10 mouse cellular contexts compared by ENCODE assay signal in the genomic region with DNA sequence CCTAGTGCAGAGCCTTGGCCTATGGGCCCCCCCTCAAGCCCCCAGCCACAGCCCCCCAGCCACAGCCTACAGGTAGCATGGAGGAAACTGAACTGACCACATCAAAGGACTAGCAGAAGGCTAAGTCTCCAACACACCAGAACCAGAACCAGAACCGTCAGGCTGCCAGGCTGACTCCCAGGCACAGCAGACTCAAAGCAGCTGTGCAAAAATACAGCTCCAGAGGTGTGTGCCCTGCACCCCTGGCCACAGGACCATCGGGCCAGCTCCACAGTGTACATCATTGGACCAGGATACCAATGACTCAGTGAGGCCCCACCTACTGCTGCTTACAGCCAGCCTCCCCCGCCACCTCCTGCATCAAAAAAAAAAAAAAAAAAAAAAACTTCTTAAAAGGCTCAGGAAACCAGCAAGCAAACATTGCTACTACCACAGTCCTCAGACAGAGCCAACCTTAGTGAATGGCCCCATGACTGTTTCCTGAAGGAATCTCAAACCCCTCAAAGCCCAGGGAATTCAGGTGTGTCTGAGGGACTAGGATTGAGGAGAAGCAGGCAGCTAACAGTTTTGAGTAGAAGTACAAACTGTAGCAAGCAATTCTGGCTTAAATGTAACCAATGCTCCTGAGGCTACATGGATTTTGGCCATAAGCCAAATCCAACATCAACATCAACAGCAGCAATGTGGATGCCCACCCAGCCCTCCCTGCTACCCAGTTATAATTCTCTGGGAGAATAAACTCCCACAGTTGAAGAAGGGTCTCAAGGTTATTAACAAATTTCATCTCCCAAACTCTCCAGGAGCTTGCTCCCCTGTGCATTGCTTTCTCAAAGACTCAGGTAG. TPM values are rescaled to one million over a fixed set of nuclear protein-coding genes. Genes with fewer than 3 reads are reported as not detected.
DNase-seq lines count a peak whose midpoint lies in the region; ATAC-seq and TF ChIP-seq lines count a peak whose summit lies in the region.
"Had no signal": no experiment of that assay in that cellular context is flagged by ENCODE, and none has a peak within 500 bp of the region (broad histone marks: within the 10 kb centered on the region; RNA-seq: fewer than 3 reads in every experiment).

No protein-coding gene starts in this region.

- TF ChIP-seq EP300 in lung, postnatal 0 days (IDR thresholded peaks at IDR 0.05), result peak; percentile 41

- H3K9ac ChIP-seq in neural tube, embryonic 13.5 days, result no peak overlapping the region
- H3K9ac ChIP-seq in lung, postnatal 0 days (replicated peaks; ENCODE audit: low read depth), result no peak overlapping the region

- 80% methylated on average over 3 of the region's 3 CpGs for WGBS in neural tube, embryonic 13.5 days
- WGBS in lung, postnatal 0 days, result 40% methylated on average over 3 of the region's 3 CpGs

- no peaks in the 10 kb centered on the region for H3K9me3 ChIP-seq in neural tube, embryonic 13.5 days
- no peaks in the 10 kb centered on the region for H3K9me3 ChIP-seq in lung, postnatal 0 days (ENCODE audit: low read length)

- peak overlapping the region; percentile 67 for H3K27ac ChIP-seq in neural tube, embryonic 13.5 days (replicated peaks)
- H3K27ac ChIP-seq in lung, postnatal 0 days (ENCODE audit: low read length), result peak overlapping the region; percentile 68

- H3K4me2 ChIP-seq in neural tube, embryonic 13.5 days, result no peak overlapping the region
- no peak overlapping the region for H3K4me2 ChIP-seq in lung, postnatal 0 days (replicated peaks; ENCODE audit: low read depth, low read length)

- DNase-seq in frontal cortex, postnatal 10 days (ENCODE audit: low spot score in 2 of 2), result no peak
- DNase-seq in neural tube, embryonic 10.5 days (ENCODE audit: extremely low spot score, low spot score), result no peak
- DNase-seq in lung, postnatal 0 days (ENCODE audit: low spot score), result peak; percentile 74
- no peak for DNase-seq in embryo, embryonic 9.5 days (ENCODE audit: extremely low spot score)
- DNase-seq in urinary bladder, postnatal 14 days (ENCODE audit: low spot score), result no peak
- DNase-seq: kidney, postnatal 25 days had no signal

- no peaks in the 10 kb centered on the region for H3K36me3 ChIP-seq in neural tube, embryonic 13.5 days
- H3K36me3 ChIP-seq in lung, postnatal 0 days (ENCODE audit: insufficient read depth, low read length), result no peaks in the 10 kb centered on the region

- TF ChIP-seq CTCF in lung, postnatal 0 days (IDR thresholded peaks at IDR 0.05), result no peak

- no peak overlapping the region for H3K4me3 ChIP-seq in neural tube, embryonic 13.5 days
- no peak overlapping the region for H3K4me3 ChIP-seq in lung, postnatal 0 days (ENCODE audit: low read depth, low read length)

- ATAC-seq in frontal cortex, adult (ENCODE audit: low TSS enrichment), result 0 out of 2 replicates have a peak, but pooled peaks have one; percentile 17
- ATAC-seq in neural tube, embryonic 13.5 days (ENCODE audit: low read depth), result no peak
- peak; percentile 83 for ATAC-seq in lung, postnatal 0 days
- no peak for ATAC-seq in granulocyte monocyte progenitor cell, adult 5-6 weeks (replicated peaks; ENCODE audit: poor library complexity, severe bottlenecking)
- ATAC-seq: Patski had no signal

- no peaks in the 10 kb centered on the region for H3K27me3 ChIP-seq in neural tube, embryonic 13.5 days
- no peaks in the 10 kb centered on the region for H3K27me3 ChIP-seq in lung, postnatal 0 days (replicated peaks; ENCODE audit: insufficient read depth, low read length)
- H3K27me3 ChIP-seq: Patski had no signal

- peaks cover 100% of the 10 kb centered on the region for H3K4me1 ChIP-seq in neural tube, embryonic 13.5 days (replicated peaks)
- peaks cover 32% of the 10 kb centered on the region; the same call in 1 of the 2 replicates for H3K4me1 ChIP-seq in lung, postnatal 0 days (ENCODE audit: insufficient read depth, low read depth, low read length)

RNA-seq across cellular contexts. Expression of gene Tet3, which starts 42.4 kb away (rescaled TPM):
- 79.0 and 79.2 TPM in 2 replicates for polyA plus RNA-seq in neural tube, embryonic 13.5 days (2015; fragmentation: Nextera tagmentation; extraction: Ambion mirVana)
- polyA plus RNA-seq in lung, postnatal 0 days (2015; fragmentation: Nextera tagmentation; extraction: Ambion mirVana), result 30.0 and 30.5 TPM in 2 replicates
- 35.6 and 46.9 TPM in 2 replicates for total RNA-seq in granulocyte monocyte progenitor cell, adult 5-6 weeks (2014; fragmentation: Nextera tagmentation)
- 13.4 and 17.5 TPM in 2 replicates for total RNA-seq in granulocyte monocyte progenitor cell, adult 5-6 weeks (2017)

Comparison
In these comparisons a context has a peak if more than half of its experiments do, and no peak if none do; other contexts are left out.
1. ATAC-seq: peak in frontal cortex, adult (single experiment) and lung, postnatal 0 days (single experiment); none in neural tube, embryonic 13.5 days (single experiment) and granulocyte monocyte progenitor cell, adult 5-6 weeks (single experiment).